Mouse (Mus musculus): ENCODE measurements at regions not wholly inside any gene's neighbourhood (a gene's known extent, or its start where the extent isn't known, plus 50 kb on each side); places are given as distances from the start of the nearest gene placed in this dataset.

GRCm38 (mm10) chr5:45121751-45122280, 322.3 kb upstream of the Ldb2 start:
- DNase-seq: no peak

GRCm38 (mm10) chr5:45119757-45120156, 320.3 kb upstream of the Ldb2 start:
- DNase-seq: no peak

GRCm38 (mm10) chr5:45111246-45111645, 311.8 kb upstream of the Ldb2 start:
- no peak for DNase-seq

GRCm38 (mm10) chr5:45110797-45111196, 311.3 kb upstream of the Ldb2 start:
- no peak for DNase-seq

GRCm38 (mm10) chr5:45105236-45105816, 305.8 kb upstream of the Ldb2 start:
- no peak for DNase-seq

- no peak for DNase-seq
Observed at GRCm38 (mm10) chr5:45103763-45104428, 304.4 kb upstream of the Ldb2 start.

- peak; percentile 5 for DNase-seq
Observed at GRCm38 (mm10) chr5:45102661-45103060, 303.2 kb upstream of the Ldb2 start.

GRCm38 (mm10) chr5:45101777-45102176, 302.3 kb upstream of the Ldb2 start:
- DNase-seq: no peak

GRCm38 (mm10) chr5:45099082-45099481, 299.6 kb upstream of the Ldb2 start:
- DNase-seq: no peak

- no peak for DNase-seq
Observed at GRCm38 (mm10) chr5:45097941-45098340, 298.5 kb upstream of the Ldb2 start.

- DNase-seq: no peak
Observed at GRCm38 (mm10) chr5:45084741-45085140, 285.3 kb upstream of the Ldb2 start.

GRCm38 (mm10) chr5:45082601-45083000, 283.1 kb upstream of the Ldb2 start:
- no peak for DNase-seq

GRCm38 (mm10) chr5:45076347-45076890, 276.9 kb upstream of the Ldb2 start:
- DNase-seq: no peak

GRCm38 (mm10) chr5:45075195-45075594, 275.7 kb upstream of the Ldb2 start:
- no peak for DNase-seq

- no peak for DNase-seq
Observed at GRCm38 (mm10) chr5:45072529-45072928, 273.0 kb upstream of the Ldb2 start.

- no peak for DNase-seq
Observed at GRCm38 (mm10) chr5:45065917-45066699, 266.6 kb upstream of the Ldb2 start.

- DNase-seq: no peak
Observed at GRCm38 (mm10) chr5:45062567-45062966, 263.1 kb upstream of the Ldb2 start.

GRCm38 (mm10) chr5:45055276-45055959, 255.9 kb upstream of the Ldb2 start:
- no peak for DNase-seq

GRCm38 (mm10) chr5:45049410-45049809, 249.9 kb upstream of the Ldb2 start:
- DNase-seq: no peak

- no peak for DNase-seq
Observed at GRCm38 (mm10) chr5:45042914-45043313, 243.4 kb upstream of the Ldb2 start.

- no peak for DNase-seq
Observed at GRCm38 (mm10) chr5:45036430-45036829, 236.9 kb upstream of the Ldb2 start.

GRCm38 (mm10) chr5:45033146-45033545, 233.7 kb upstream of the Ldb2 start:
- DNase-seq: no peak

GRCm38 (mm10) chr5:45027876-45028275, 228.4 kb upstream of the Ldb2 start:
- DNase-seq: no peak
